Mouse (Mus musculus) midbrain, postnatal 0 days (tissue): ENCODE measurements at regions not wholly inside any gene's neighbourhood (a gene's known extent, or its start where the extent isn't known, plus 50 kb on each side); places are given as distances from the start of the nearest gene placed in this dataset.

Experiments
- ATAC-seq: fragments of 200-750 bp; cut with Nextera tagmentation; 2 replicates; pipeline ENCODE4 v1.8.0; 2017; ENCODE audit warnings: moderate number of reproducible peaks, mild to moderate bottlenecking, moderate TSS enrichment, moderate library complexity; ENCODE audit not compliant: low FRiP score
- DNase-seq: peaks from one replicate; pipeline ENCODE4 v3.0.0-alpha.2; 2015; ENCODE audit warnings: low spot score
- H3K27ac ChIP-seq: fragments of 300-500 bp; sonication (generic); 2 replicates; pipeline ENCODE4 v1.5.1; 2014; ENCODE audit warnings: low read depth, mild to moderate bottlenecking, low read length, mixed read lengths
- H3K27me3 ChIP-seq: fragments of 300-500 bp; sonication (generic); 2 replicates; pipeline ENCODE4 v1.6.1; 2014; ENCODE audit warnings: low read length, control low read depth, mixed read lengths; ENCODE audit not compliant: insufficient read depth
- H3K36me3 ChIP-seq: fragments of 300-500 bp; sonication (generic); 2 replicates; pipeline ENCODE4 v1.6.1; 2014; ENCODE audit warnings: low read length, control low read depth, mixed read lengths; ENCODE audit not compliant: insufficient read depth
- H3K4me1 ChIP-seq: fragments of 300-500 bp; sonication (generic); 2 replicates; pipeline ENCODE4 v1.6.1; 2014; ENCODE audit warnings: mild to moderate bottlenecking, control low read depth, antibody characterized with exemption, low read length, mixed read lengths; ENCODE audit not compliant: insufficient read depth
- H3K4me2 ChIP-seq: fragments of 300-500 bp; sonication (generic); 2 replicates; pipeline ENCODE4 v1.6.1; 2014; ENCODE audit warnings: low read depth, mild to moderate bottlenecking, low read length, mixed read lengths; ENCODE audit not compliant: poor library complexity, severe bottlenecking
- H3K4me3 ChIP-seq: fragments of 300-500 bp; sonication (generic); 2 replicates; pipeline ENCODE4 v1.5.1; 2014; ENCODE audit warnings: low read depth, mild to moderate bottlenecking, low read length, moderate library complexity
- H3K9ac ChIP-seq: fragments of 300-500 bp; sonication (generic); replicated peaks from 2 replicates; pipeline ENCODE4 v1.6.1; 2014; ENCODE audit warnings: mild to moderate bottlenecking, low read length, moderate library complexity, mixed read lengths; ENCODE audit not compliant: poor library complexity, severe bottlenecking
- H3K9me3 ChIP-seq: fragments of 300-500 bp; sonication (generic); 2 replicates; pipeline ENCODE4 v1.6.1; 2016; ENCODE audit warnings: low read length, control low read depth
- CTCF ChIP-seq: IDR thresholded peaks from 2 replicates; pipeline ENCODE4 v1.5.1; 2016; ENCODE audit warnings: antibody characterized with exemption, mild to moderate bottlenecking
- WGBS: fragments of 180-500 bp; shearing (Covaris S2); extraction: QIAGEN DNeasy Blood & Tissue Kit; methylation state at CpG from one replicate; pipeline ENCODE4 v1.1.7; 2014; 5-methylcytosine and 5-hydroxymethylcytosine counted together

- TF ChIP-seq CTCF = no peak
These were observed 57.6 kb upstream of the Slc45a1 start for GRCm38 (mm10) chr4:150709391-150710130.

DNA sequence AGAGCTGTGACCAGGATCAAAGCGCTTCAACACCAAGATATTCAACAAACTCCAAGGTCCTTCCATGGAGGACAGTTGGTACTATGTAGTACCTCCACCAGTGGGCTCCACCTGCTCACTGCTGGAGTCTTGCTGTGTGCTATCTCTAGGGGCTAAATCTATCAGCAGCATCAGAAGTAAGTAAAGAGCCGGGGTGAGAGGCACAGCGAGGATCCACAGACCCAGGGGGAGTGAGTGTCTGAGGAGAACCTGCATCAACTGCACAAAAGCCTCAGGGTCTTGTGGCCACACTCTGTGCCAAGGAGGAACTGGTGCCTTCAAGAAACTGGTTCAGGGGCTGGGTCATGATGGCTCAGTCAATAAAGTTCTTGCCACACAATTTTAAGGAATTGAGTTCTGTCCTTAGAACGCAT is 56.6 kb upstream of the Slc45a1 start:
- Histone ChIP-seq H3K36me3 (no peaks in the 10 kb centered on the region), H3K9me3 (no peaks in the 10 kb centered on the region), H3K9ac (no peak overlapping the region), H3K27ac (no peak overlapping the region), H3K4me2 (no peak overlapping the region), H3K4me3 (no peak overlapping the region), H3K4me1 (no peaks in the 10 kb centered on the region; the same call in 1 of the 2 replicates), H3K27me3 (no peaks in the 10 kb centered on the region)
- 73% methylated on average over 4 of the region's 4 CpGs for WGBS
- no peak for ATAC-seq
- TF ChIP-seq CTCF = peak; percentile 67
- DNase-seq = peak; percentile 40

More at GRCm38 (mm10) chr4:150709391-150710130, 57.6 kb upstream of the Slc45a1 start:
- no peak overlapping the region for H3K4me2 ChIP-seq
- H3K4me3 ChIP-seq = no peak overlapping the region
- H3K9ac ChIP-seq = no peak overlapping the region
- no peaks in the 10 kb centered on the region; the same call in 1 of the 2 replicates for H3K4me1 ChIP-seq
- H3K27ac ChIP-seq = no peak overlapping the region
- H3K27me3 ChIP-seq = no peaks in the 10 kb centered on the region
- no peaks in the 10 kb centered on the region for H3K9me3 ChIP-seq
- WGBS = 26% methylated on average over 11 of the region's 11 CpGs
- ATAC-seq (no peak), DNase-seq (peak; percentile 26)
- H3K36me3 ChIP-seq = no peaks in the 10 kb centered on the region

DNA sequence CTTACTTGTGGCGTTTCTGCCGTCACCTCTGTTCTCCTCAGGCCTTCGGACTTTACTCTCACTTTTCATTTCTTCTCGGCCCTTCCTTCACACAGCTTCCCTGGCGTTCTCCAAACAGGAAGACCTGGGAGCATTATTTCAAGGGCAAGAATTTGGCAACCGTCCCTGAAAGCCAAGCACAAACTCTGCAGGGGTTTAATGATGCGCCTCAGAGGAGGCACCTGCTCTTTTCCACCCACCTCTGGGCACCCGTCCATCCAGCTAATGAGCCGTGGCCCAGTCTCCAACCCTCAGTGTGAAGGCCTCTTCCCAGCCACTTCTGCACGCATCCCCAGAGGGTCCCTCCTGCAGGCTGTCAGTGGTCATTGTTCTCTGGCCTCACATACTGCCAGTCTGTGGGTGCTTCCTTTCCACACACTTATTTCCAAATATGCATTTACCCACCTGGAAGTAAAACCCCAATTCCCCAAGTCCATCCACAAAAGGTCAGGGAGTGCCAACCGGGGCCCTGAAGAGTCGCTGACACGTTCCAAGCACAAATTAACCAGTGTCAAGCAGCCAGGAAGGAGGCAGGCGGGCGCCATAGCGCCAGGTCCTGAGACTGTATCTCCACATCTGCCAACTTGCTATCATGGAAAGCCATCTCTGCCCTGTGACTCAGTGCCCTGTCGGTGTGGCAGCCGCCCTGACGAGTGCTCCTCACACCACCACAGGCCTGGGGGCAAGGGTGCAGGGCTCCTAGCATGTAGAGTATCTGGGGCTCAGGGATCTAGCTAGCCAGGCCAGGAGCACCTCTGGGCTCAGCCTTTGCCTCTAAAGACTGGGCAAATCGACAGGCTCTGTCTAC is 56.0 kb upstream of the Slc45a1 start:
- WGBS = 70% methylated on average over 20 of the region's 20 CpGs
- Histone ChIP-seq H3K4me1 (no peaks in the 10 kb centered on the region; the same call in 1 of the 2 replicates), H3K27me3 (no peaks in the 10 kb centered on the region), H3K9me3 (no peaks in the 10 kb centered on the region), H3K4me2 (no peak overlapping the region), H3K4me3 (no peak overlapping the region), H3K27ac (no peak overlapping the region), H3K9ac (no peak overlapping the region), H3K36me3 (no peaks in the 10 kb centered on the region)
- DNase-seq (peak; percentile 67), ATAC-seq (no peak)
- no peak for TF ChIP-seq CTCF

DNA sequence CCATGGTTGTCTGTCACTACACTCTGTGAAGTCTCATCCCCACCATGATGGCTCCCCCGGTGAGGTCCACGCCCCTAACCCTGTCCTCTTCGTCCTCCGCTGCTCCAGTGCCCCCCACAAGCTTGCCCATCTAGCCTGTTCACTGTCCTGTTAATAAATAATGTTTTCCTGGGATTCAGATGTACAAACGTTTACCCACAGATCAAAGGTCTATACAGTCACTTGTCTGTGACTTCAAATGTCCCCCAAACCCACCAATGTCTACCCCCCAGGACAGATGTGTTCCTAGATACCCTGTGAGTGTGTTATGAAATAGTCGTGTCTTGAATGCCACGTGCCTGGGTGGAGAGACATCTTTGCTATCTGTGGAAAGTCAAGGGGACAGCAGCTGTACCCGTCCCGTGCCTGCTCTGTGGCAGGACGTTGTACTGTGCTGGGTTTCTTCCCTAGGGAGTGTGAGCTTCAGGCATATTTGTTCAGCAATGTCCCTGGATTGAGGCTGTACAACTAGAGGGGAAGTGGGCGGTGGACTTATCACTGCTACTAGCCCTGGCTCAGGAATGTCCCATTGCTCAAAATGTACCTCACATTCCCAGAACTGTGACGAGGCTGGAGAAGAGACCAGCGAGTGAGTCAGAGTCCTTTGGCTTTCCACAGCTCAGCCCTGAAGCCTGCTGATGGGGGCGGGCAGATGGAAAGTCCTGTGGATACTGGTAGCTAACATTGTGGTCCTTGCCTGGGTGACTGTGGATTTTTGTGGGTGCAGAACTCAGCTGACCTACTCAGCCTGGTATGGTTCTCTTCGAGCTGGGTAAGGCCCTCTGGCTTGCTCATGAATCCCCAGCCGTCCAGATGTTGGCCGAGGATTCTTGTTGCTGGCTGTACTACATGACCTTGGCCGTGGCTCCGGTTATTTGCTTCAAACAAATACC is 55.1 kb upstream of the Slc45a1 start:
- no peak for ATAC-seq
- no peak for DNase-seq
- Histone ChIP-seq H3K27ac (no peak overlapping the region), H3K4me1 (no peaks in the 10 kb centered on the region; the same call in 1 of the 2 replicates), H3K4me3 (no peak overlapping the region), H3K9ac (no peak overlapping the region), H3K27me3 (no peaks in the 10 kb centered on the region), H3K9me3 (no peaks in the 10 kb centered on the region), H3K4me2 (no peak overlapping the region), H3K36me3 (no peaks in the 10 kb centered on the region)
- TF ChIP-seq CTCF = no peak
- WGBS = 74% methylated on average over 19 of the region's 19 CpGs

DNA sequence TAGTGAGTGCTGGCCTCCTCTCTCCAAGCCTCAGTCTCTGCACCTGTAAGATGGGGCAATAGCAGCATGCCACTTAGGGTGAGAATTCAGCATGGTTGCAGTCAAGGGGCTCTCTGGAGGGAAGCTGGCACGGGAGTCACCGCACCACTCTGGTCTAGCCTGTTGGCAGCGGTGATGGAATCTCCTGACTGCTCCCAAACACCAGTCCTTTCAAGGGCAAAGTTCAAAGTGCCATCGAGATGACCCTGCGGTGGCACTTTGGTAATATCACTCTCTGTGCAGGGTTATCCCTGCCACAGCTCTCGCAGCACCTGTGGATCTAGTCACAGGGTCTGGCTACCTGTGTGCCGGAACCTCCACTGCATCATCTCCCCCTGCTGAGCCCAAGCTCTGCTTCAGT is 54.3 kb upstream of the Slc45a1 start:
- H3K4me3 ChIP-seq = no peak overlapping the region
- no peak overlapping the region for H3K4me2 ChIP-seq
- no peaks in the 10 kb centered on the region for H3K27me3 ChIP-seq
- DNase-seq (no peak), ATAC-seq (no peak)
- no peak for TF ChIP-seq CTCF
- no peaks in the 10 kb centered on the region for H3K9me3 ChIP-seq
- no peaks in the 10 kb centered on the region for H3K36me3 ChIP-seq
- WGBS = 92% methylated on average over 7 of the region's 7 CpGs
- no peaks in the 10 kb centered on the region; the same call in 1 of the 2 replicates for H3K4me1 ChIP-seq
- no peak overlapping the region for H3K9ac ChIP-seq
- no peak overlapping the region for H3K27ac ChIP-seq
